Mouse (Mus musculus) heart, adult 8-10 months (tissue): ENCODE measurements around the gene Drg1. TPM values are rescaled to one million over a fixed set of nuclear protein-coding genes. Genes with fewer than 3 reads are reported as not detected.

Experiments
- total RNA-seq, 4 experiments: library from RNA; stranded (reverse); gene quantifications; 2 replicates each; pipeline ENCODE4 v1.2.4; 2022

Gene Drg1
- total RNA-seq, 4 experiments from 2014 or later = 53.6 to 60.6 (median 58.8) TPM

Other genes with a start within 250 kb of the Drg1 start
- gene Sfi1, start 73.0 kb downstream of the Drg1 start, total RNA-seq = 10 to 100 TPM; 12.9 to 27.4 (median 20.4) TPM
- 10 to 100 TPM; 39.3 to 43.9 (median 40.4) TPM for gene Eif4enif1, start 64.0 kb downstream of the Drg1 start, total RNA-seq
- gene Patz1, start 22.5 kb upstream of the Drg1 start, total RNA-seq = 10 to 100 TPM; 21.3 to 33.6 (median 25.4) TPM
- 10 to 100 TPM; 37.3 to 67.8 (median 56.9) TPM for gene Pik3ip1, start 64.0 kb upstream of the Drg1 start, total RNA-seq
- 10 to 100 TPM; 16.7 to 25.5 (median 19.4) TPM for gene Limk2, start 142.8 kb upstream of the Drg1 start, total RNA-seq
- 10 to 100 TPM; 18.9 to 23.0 (median 20.4) TPM for gene Rnf185, start 185.9 kb upstream of the Drg1 start, total RNA-seq
- gene Pla2g3, start 221.9 kb upstream of the Drg1 start, total RNA-seq = under 1 TPM in 2 of 4 experiments, not detected in 2; 0.14 to 0.16 TPM
- 10 to 100 TPM; 19.9 to 24.1 (median 22.7) TPM for gene Inpp5j, start 238.4 kb upstream of the Drg1 start, total RNA-seq
- 10 to 100 TPM; 33.5 to 51.0 (median 41.9) TPM for gene Selenom, start 248.3 kb upstream of the Drg1 start, total RNA-seq